Mouse (Mus musculus) heart, adult 8-10 months (tissue): ENCODE data around the gene Dhrs13. TPM values are rescaled to one million over a fixed set of nuclear protein-coding genes. Genes with fewer than 3 reads are reported as not detected.
"Not testable (repeated sequence)": the region's sequence is repeated elsewhere in the genome, so short reads cannot be mapped to it uniquely, and the experiment has no call there.

ENCODE experiments used
- DNase-seq: peaks from one replicate; pipeline ENCODE4 v3.0.0; 2022; ENCODE audit warnings: low spot score
- total RNA-seq, 4 experiments: library from RNA; stranded (reverse); gene quantifications; 2 replicates each; pipeline ENCODE4 v1.2.4; 2022

Gene Dhrs13
- total RNA-seq, 4 experiments from 2014 or later = 2.8 to 5.1 (median 4.2) TPM

DNA sequence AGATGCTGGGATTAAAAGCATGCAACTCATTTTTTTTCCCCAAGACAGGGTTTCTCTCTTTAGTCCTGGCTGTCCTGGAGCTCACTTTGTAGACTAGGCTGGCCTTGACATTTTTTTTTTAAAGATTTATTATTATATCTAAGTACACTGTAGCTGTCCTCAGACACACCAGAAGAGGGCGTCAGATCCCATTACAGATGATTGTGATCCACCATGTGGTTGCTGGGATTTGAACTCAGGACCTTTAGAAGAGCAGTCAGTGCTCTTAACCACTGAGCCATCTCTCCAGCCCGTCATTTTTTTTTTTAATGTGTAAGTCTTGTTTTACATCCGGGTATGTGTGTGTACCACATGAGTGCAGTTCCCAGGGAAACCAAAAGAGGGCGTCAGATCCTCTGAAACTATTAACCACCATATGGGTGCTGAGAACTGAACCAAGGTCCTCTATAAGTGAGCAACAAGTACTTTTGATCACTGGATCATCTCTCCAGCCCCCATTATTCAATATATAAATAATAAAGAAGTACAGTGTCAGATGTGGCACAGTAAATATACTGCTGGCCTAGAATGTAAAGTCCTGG is 10.3 kb downstream of the Dhrs13 start:
- DNase-seq = not testable (repeated sequence)

DNA sequence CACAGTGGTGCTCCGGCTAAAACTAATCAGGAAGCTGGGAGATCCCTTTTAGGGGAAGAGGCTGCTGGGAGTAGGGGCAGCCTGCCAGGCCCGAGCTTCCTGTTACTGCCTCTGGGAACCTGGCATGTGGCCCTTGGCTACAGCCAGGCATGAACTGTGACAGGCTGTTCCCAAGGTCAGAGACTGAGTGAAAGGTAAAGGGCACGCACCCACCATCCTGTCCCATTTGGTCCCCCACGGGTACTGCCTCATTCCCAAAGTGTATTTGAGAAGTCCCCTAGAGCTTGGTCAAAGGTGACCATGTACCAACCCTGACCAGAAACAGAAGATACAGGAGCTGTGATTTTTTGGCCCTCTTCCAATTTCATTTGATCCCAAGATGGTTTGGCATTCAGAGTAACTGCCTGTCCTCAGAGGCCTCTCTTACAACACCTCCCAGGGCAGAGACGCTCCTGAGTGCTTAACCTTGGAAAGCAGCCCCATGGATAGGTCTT is 12.7 kb downstream of the Dhrs13 start:
- peak; percentile 87 for DNase-seq

DNA sequence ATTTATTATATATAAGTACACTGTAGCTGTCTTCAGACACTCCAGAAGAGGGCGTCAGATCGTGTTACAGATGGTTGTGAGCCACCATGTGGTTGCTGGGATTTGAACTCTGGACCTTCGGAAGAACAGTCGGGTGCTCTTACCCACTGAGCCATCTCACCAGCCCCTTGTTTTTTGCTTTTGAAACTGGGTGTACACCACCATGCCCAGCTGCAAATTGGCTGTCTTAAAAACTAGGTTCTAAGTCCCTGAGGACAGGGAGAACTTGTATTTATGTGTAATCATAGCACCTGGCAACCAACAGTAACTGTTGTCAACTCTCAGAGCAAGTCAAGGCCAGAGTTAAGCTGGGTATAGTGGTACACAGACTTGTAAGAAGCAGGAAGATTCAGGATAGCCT is 16.6 kb downstream of the Dhrs13 start:
- not testable (repeated sequence) for DNase-seq

DNA sequence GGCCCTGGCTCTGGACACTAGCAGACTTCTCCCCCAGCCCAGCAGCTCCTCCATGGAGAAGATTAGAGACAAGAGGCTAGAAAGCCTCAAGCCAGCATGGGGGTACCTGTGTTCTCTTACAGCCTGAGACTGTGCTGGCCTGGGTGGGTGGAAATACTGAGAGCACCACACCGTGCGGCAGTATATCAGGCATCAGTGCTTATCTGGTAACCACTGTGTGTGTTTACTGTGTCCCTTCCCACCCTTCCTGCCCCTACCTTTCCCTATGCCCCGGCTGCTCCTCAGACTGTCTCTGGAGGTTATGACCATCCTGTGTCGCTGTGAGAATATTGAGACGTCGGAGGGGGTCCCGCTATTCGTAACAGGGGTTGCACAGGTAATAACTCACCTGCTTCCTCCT is 21.0 kb downstream of the Dhrs13 start:
- no peak for DNase-seq

DNA sequence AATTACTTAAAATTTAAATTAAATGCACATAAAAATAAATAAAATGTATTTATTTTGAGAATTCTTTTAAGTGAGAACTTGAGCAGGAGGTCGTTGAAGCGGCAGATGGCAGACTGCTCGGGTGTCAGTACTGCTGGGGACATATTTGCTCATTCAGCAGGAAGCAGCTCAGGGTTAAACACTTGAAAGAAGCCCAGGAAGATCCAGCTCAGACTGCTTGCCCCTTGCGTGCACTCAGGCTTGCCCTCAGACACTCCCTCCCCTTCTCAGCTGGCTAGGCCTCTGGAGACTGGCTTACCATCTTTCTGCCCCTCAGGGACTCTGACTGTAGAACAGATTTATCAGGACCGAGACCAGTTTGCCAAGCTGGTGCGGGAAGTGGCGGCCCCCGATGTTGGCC is 24.9 kb downstream of the Dhrs13 start:
- no peak for DNase-seq

DNA sequence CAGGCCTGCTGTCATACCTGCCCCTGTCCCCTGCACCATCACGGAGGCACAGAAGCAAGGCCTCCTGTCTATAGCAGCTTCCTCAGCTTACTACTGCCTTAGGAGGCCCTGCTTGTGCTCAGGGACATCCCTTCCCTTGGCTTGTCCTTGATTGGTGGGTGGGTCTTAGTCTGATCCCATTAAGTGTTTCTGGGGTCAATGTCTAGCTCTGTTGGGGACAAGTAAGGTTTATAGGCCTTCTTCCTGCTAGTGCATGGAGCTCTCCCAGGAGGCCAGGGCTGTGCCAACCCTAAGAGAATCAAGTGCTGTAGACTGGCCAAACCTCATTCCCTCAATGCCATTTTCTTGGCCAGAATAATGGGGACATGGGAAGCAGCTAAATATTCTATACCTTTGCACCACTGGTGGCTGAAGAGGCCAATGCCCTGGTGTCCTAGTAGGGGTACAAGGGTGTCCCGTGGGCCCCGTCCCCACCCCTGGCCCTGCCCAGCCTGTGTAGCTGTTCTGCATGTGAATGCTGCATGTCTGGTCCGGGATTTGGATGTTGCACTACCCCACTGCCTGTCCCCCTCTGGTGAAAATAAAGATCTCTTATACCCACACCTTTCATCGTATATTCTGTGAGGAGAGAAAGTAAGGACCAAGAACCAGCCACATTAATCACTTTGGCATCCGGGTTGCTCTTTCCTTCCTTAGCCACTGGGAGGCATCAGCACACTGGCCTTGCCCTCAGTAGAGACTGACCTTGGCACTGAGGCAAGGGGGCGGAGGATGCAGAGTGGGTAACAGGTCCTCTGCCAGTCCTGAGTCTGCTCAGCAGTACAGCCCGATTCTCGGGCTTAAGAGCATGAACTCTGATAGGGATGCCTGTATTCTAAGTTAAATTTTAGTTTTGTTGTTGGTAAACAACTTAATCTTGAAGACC is 28.0 kb downstream of the Dhrs13 start:
- peak; percentile 65 for DNase-seq

DNA sequence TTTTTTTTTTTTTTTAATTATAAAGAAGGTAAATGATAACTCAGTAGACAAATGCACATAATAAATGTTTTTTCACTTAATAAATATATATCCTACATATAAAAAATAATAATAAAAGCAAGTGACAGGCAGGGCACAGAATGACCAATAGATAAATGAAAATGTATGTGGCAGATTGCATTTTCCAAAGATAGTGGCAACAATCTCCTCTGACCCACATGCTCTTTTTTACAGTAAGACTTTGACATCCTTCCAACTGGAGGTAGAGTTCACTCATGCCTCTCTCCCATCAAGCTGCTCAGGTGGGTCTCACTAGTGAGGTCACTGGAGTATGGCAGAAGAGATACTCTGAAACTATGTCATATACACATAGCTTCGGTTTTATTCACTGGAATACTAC is 30.5 kb downstream of the Dhrs13 start:
- no peak for DNase-seq

DNA sequence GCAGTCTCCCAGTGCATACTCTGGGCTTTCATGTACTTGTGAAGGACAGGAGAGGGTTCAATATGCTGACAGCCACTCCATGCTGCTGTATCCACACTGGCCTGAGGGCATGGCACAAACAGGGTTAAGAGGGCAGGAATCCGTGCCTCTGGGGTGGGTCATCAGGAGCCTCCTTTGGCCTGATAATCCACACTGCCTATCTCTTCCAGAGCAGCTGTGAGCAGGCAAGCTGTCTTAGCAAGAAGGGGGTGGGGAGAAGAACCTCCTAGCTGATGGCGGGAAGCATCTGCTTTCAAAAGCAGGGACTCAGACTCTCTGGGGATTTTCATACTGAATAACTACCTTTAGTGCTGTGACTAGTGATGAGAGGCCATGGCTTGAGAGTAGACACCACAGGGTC is 33.8 kb downstream of the Dhrs13 start:
- no peak for DNase-seq

DNA sequence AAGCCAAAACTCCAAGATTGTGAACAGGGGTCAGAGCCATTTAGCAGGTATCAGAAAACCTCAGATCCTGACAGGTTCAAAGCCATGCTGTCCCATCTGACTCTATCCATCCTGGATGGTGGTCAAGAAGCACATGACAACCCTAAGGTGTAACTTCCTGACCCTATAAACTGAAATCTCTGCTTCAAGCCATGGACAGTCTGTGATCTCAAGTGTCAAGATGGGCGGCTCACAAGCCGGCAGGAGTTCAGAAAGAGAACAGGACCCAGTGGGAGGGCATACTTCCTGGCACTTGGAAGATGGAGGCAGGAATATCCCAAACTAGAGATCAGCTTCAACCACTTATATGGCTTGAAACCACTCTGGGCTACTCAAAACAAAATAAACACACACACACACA is 34.6 kb downstream of the Dhrs13 start:
- no peak for DNase-seq

DNA sequence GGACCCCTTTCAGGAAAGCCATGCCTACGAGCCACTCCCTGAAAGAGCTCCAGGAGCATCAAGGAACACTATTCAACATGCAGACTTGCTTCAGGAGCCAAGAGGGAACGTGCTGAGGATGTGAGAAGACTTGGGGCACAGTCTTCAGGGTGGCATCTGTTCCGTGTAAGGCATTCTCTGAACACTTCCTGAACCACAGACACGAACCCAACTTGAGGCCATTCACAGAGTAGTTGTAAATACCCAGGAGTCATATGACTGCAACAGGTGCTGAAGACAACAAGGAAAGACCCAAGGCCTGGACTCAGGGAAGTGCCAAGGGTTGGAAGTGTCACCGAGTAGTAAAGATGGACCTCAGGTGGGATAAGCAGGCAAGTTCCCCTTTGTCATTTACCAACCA is 35.5 kb downstream of the Dhrs13 start:
- DNase-seq = no peak

DNA sequence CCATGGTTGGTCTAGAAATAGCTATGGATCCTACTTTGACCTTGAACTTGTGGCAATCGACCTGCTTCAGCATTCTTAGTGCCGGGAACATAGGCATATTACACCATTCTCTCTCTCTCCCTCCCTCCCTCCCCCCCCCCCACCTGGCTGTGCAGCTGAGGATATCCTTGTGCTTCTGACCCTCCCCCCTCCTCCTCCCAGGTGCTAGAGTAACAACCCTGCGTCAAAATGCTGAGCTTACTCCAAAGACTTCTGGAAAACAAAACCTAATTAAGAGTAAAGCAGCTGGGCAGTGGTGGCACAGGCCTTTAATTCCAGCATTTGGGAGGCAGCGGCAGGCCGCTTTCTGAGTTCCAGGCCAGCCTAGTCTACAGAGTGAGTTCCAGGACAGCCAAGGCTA is 37.0 kb downstream of the Dhrs13 start:
- DNase-seq = no peak

DNA sequence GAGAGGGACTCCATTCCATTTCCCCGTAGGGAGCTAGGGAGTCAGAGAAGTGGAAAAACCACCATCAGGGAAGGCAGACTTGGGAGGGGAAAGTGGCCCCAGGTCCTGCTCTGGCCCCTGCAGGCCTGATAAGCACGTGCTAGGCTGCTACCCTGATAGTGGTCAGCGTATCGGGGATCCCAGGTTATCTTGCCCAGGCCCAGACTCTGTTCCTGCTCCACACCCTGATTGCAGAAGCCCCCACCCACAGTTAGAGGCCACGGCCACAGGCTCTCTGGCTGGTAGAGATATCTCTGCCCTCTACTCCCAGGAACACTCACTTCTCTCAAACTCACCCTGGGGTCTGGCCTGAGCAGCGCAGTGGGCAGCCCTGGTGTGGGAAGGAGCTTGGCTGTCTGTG is 37.6 kb downstream of the Dhrs13 start:
- no peak for DNase-seq

DNA sequence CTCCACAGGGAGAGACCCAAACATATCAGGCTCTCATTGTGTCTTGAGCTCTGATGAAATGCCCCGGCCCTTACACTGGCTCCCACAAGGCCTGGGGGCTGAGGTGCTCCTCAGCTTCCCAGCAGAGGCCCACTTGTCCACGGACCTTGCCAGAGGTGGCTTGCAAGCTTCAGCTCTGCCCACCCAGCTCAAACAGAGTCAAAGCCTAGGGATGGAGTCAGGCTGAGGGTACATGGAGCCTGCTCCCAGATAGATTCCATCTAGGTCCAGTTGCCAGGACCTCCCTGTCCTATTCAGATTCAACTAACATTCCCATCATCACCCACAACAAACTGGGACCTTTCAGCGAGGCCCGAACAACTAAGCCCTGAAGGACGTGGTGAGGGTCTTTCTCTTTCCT is 39.9 kb downstream of the Dhrs13 start:
- DNase-seq = no peak

DNA sequence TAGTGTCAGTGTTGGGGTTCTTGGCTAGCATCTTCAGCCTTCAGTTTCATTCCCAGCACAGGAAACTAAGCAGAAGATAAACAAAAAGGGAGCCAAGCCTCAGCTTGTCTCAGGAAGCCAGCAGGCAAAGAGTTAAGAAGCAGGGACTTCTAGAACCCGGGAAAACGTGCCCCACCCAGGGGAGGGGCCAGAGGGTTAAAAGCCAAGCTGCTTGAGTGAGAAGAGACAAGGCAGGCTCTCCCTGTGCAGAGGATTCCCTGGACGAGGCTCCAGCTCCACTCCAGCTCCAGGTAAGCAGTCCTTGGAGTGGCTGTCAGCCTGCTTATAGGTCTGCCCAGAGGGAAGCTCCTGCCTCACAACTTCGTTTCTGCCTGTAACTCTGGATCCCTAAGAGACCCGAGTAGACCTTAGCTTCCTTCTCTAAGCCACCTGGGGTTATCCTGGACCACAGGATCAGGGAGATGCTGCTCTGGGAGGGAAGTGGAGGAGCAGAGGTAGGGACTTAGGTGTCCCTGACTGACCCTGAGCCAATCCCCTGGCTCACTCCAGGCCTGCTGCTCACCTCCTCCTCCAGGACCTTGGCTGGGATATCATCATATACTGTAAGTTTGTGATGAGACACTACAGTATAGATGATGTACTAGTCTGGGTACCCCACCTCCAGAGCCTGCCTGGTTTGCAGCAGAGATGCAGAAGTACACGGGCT is 40.5 kb downstream of the Dhrs13 start:
- DNase-seq = no peak

DNA sequence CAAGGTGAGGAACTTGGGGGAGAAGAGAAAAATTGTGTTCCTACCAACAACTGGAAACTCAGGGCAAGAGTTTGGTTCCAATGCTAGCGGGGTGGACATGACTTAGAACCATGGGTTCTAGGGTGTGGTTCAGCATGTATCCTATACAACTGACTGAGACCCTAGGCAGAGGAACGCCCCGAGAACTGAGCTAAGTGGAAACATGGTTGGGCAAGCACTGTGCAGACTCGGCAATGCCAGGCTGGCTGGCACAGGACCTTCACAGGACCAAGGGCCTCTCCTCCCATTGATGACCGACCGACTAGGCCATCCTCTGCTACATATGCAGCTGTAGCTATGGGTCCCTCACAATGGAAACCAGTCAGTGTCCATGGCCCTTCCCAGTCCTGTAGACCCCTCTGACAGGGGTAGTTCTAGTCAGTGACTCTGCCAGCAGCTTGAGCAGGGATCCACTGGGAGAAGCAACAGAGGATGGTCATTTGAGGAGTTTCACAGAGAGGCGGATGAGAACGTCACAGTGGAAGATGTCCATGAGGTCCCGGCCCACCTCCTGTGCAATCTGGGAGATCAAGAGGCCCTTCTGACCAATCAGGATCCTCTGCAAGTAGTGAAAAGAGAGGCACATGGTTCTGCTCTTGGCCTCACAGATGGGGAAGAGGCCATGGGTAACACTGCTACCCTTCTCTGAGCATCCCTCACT is 41.6 kb downstream of the Dhrs13 start:
- no peak for DNase-seq

DNA sequence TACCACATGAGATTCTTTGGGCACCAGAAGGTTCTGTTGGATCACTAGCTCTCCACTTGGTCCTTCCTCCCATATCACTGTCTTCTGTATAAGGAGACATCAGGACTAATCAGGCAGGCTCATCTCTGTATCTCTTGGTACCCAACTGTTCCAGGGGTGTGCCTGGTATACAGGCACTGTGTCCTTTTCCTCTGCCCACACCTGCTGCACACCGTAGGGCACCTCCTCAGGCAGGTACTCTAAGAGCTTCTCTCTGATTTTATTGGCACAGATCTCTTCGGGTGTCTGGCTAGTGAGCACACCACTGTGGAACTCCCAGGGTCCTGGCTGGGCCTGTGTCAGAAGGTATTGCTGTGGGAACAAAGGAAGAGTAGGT is 42.2 kb downstream of the Dhrs13 start:
- DNase-seq = no peak

DNA sequence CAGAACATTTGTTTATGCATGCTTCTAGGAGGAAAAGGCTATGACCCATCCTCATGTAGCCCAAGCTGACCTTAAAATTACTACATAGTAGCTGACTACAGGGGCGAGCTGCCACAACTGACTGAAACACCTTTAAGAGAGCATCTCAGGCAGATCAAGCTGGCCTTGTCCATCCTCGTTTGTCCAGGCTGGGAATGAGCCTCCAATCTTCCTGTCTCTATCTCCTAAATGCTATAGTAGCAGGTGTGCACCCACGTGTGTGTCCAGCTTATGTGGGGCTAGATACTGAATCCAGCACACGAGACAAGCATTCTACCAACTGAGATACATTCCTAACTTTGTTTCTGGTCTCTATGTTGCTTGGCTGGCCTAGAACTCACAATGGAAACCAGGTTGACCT is 42.6 kb downstream of the Dhrs13 start:
- DNase-seq = no peak

DNA sequence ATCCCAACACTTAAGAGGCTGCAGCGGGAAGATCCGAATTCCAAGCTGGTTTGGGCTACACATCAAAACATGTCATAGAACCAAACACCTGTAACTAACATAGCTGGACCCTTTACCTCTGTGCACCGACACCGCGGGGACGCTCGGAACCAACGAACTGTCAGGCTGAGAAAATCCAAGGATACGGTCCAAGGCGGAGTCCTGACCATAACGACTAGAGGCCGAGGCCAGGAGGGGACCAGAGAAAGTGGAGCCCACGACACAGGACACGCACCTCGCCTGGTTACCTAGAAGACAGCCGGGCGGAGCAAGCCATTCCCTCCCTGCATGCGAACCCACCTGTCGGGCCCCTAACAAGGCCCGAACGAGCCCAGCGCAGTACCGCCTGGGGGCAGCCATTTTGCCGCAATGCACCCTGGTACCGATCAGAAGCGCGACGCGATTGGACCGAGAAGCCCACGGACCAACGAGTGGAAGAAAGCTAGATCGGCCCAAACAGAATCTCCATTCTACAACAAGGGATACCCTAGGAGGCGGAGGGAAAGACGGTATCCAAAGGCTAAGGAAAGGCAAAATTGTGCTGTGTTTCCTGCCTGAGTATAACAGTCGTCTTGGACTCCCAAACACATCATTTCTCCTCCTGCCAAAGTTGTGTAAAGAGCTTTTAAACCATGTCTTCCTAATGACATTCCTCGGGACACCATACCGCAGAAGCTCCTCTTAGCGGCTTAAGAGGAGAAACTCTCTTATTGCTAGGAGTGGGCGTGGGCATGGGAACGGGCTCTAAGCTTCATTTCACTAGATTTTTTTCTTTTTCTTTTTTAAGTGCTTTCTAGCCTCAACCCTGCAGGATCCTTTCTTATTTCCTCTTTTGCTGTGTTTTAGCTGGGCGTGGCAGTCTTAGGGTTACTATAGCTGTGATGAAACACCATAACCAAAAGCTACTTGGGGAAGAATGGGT is 48.2 kb downstream of the Dhrs13 start, which contains the start of gene Eral1:
Gene Eral1, minus strand, starts transcription at position 423 of the 961 bp plus-strand sequence.
- peak; percentile 86 for DNase-seq

DNA sequence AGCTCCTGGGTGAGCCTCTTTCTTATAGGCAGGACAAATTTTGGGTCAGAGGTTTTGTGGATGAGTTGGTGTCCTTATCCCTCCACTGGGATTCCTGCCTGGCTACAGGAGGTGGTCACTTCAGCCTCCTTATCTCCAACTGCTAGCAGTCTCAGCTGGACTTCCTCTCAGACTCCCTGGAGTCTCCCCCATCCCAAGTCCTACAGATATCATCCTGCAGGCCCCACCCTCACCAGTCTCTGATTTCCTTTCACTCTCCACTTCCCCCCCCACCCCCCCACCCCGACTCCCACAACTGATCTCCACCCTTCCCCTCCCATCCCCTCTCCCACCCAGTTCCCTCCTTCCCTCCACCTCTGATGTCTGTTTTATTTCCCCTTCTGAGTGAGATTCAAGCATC is 51.5 kb downstream of the Dhrs13 start:
- no peak for DNase-seq

DNA sequence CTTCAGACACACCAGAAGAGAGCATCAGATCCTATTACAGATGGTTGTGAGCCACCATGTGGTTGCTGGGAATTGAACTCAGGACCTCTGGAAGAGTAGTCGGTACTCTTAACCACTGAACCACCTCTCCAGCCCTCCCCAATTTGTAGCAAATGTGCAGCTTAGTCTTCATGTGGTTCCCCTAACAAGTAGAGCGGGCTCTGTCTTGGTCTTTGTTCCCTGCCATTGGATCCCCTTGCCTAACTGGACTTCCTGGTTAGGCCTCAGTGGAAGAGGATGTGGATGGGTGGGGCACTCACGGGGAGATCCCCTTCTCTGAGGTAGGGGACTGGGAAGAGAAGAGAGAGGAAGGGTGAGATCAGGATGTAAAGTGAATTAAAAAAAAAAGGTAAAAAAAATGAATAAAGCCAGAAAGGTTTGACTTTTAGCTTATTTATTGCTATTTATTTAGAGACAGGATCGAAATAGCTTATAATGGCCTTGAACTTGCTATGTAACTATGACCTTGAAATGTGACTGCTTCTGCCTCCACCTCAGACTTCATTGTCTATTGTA is 54.9 kb downstream of the Dhrs13 start:
- no peak for DNase-seq
